Mouse (Mus musculus) CH12.LX (cell line): ENCODE results near the gene Fryl. TPM values are rescaled to one million over a fixed set of nuclear protein-coding genes. Genes with fewer than 3 reads are reported as not detected.

Experiments
- DNase-seq: peaks from one replicate; pipeline ENCODE4 v3.0.0-alpha.2; 2013; ENCODE audit errors: extremely low read depth
- H3K27ac ChIP-seq: 2 replicates; pipeline ENCODE4 v1.5.1; 2012; ENCODE audit warnings: low read depth, mild to moderate bottlenecking, control low read depth, moderate library complexity; ENCODE audit not compliant: insufficient read depth
- H3K27me3 ChIP-seq: replicated peaks from 2 replicates; pipeline ENCODE3; 2012; ENCODE audit warnings: inconsistent platforms
- H3K36me3 ChIP-seq, 2 experiments: replicated peaks in 1 of 2; 2 replicates each; pipeline versions ENCODE3 to v1.6.1; 2012; ENCODE audit warnings: inconsistent platforms in 1 of 2, low read length in 1 of 2, mild to moderate bottlenecking in 1 of 2, mixed read lengths in 1 of 2, moderate library complexity in 1 of 2; ENCODE audit not compliant: control insufficient read depth in 1 of 2, insufficient read depth in 1 of 2
- H3K4me1 ChIP-seq, 2 experiments: 2 replicates each; pipeline ENCODE4 v1.6.1; 2012; ENCODE audit warnings: inconsistent platforms in 1 of 2, moderate library complexity in 1 of 2; ENCODE audit not compliant: insufficient read depth in 2 of 2, control insufficient read depth in 1 of 2
- H3K4me2 ChIP-seq: 2 replicates; pipeline ENCODE4 v1.6.1; 2012; ENCODE audit warnings: low read depth, mild to moderate bottlenecking, control low read depth; ENCODE audit not compliant: poor library complexity, insufficient read depth, severe bottlenecking
- H3K4me3 ChIP-seq, 3 experiments: fragments of 150-350 bp in 1 of 3; sonication (generic) in 1 of 3; replicated peaks in 1 of 3; 2 replicates each; pipeline versions ENCODE3 to v1.5.1; 2011 to 2012; ENCODE audit warnings: low read depth in 2 of 3, low read length in 2 of 3, mild to moderate bottlenecking in 2 of 3, moderate library complexity in 2 of 3, control low read depth in 1 of 3, improper control_type of control experiment in 1 of 3, inconsistent platforms in 1 of 3, mixed read lengths in 1 of 3; ENCODE audit not compliant: poor library complexity in 1 of 3
- H3K79me2 ChIP-seq: replicated peaks from 2 replicates; pipeline ENCODE4 v1.6.1; 2012; ENCODE audit warnings: mild to moderate bottlenecking, moderate library complexity; ENCODE audit not compliant: control insufficient read depth, poor library complexity, insufficient read depth, severe bottlenecking; ENCODE audit errors: extremely low read depth
- H3K9ac ChIP-seq: 2 replicates; pipeline ENCODE4 v1.6.1; 2012; ENCODE audit warnings: low read depth, mild to moderate bottlenecking, control low read depth, moderate library complexity; ENCODE audit not compliant: insufficient read depth
- H3K9me3 ChIP-seq: replicated peaks from 2 replicates; pipeline ENCODE3; 2012; ENCODE audit warnings: low read length, inconsistent platforms, mixed read lengths
- BHLHE40 ChIP-seq: IDR thresholded peaks from 2 replicates; pipeline ENCODE4 v1.6.1; 2011; ENCODE audit warnings: mild to moderate bottlenecking, low read depth, low read length, improper control_type of control experiment
- CHD1 ChIP-seq: IDR thresholded peaks from 2 replicates; pipeline ENCODE4 v1.6.1; 2012; ENCODE audit warnings: low read depth, low read length, improper control_type of control experiment, inconsistent platforms
- E2F4 ChIP-seq: IDR thresholded peaks from 2 replicates; pipeline ENCODE4 v1.6.1; 2011; ENCODE audit warnings: low read depth, low read length, improper control_type of control experiment; ENCODE audit not compliant: insufficient replicate concordance
- ETS1 ChIP-seq: conservative IDR thresholded peaks from 2 replicates; pipeline ENCODE4 v1.6.1; 2012; ENCODE audit warnings: low read depth, mild to moderate bottlenecking, inconsistent platforms, low read length, improper control_type of control experiment, moderate library complexity
- GABPA ChIP-seq: IDR thresholded peaks from 2 replicates; pipeline ENCODE4 v1.6.1; 2012; ENCODE audit warnings: low read depth, low read length, improper control_type of control experiment, inconsistent platforms; ENCODE audit not compliant: insufficient replicate concordance
- IRF4 ChIP-seq: IDR thresholded peaks from 2 replicates; pipeline ENCODE4 v1.6.1; 2014; ENCODE audit warnings: low read depth, mild to moderate bottlenecking, inconsistent platforms, low read length, improper control_type of control experiment
- MAFK ChIP-seq: IDR thresholded peaks from 2 replicates; pipeline ENCODE4 v1.6.1; 2011; ENCODE audit warnings: low read length, improper control_type of control experiment; ENCODE audit not compliant: insufficient replicate concordance
- MAX ChIP-seq: IDR thresholded peaks from 2 replicates; pipeline ENCODE4 v1.6.1; 2011; ENCODE audit warnings: low read length, improper control_type of control experiment
- MEF2A ChIP-seq: IDR thresholded peaks from 2 replicates; pipeline ENCODE4 v1.6.1; 2014; ENCODE audit warnings: low read depth, mild to moderate bottlenecking, inconsistent platforms, low read length, improper control_type of control experiment, borderline replicate concordance
- MXI1 ChIP-seq: IDR thresholded peaks from 2 replicates; pipeline ENCODE4 v1.6.1; 2011; ENCODE audit warnings: mild to moderate bottlenecking, low read depth, low read length, improper control_type of control experiment
- POLR2A ChIP-seq: IDR thresholded peaks from 2 replicates; pipeline ENCODE4 v1.6.1; 2011; ENCODE audit warnings: low read depth, mild to moderate bottlenecking, improper control_type of control experiment, low read length
- RAD21 ChIP-seq: IDR thresholded peaks from 2 replicates; pipeline ENCODE4 v1.6.1; 2011; ENCODE audit warnings: low read depth, mild to moderate bottlenecking, low read length, improper control_type of control experiment, moderate library complexity
- RCOR1 ChIP-seq: conservative IDR thresholded peaks from 2 replicates; pipeline ENCODE4 v1.6.1; 2012; ENCODE audit warnings: low read depth, mild to moderate bottlenecking, inconsistent platforms, low read length, improper control_type of control experiment
- SMC3 ChIP-seq: IDR thresholded peaks from 2 replicates; pipeline ENCODE4 v1.6.1; 2011; ENCODE audit warnings: low read depth, low read length, improper control_type of control experiment
- USF1 ChIP-seq: IDR thresholded peaks from 2 replicates; pipeline ENCODE4 v1.6.1; 2014; ENCODE audit warnings: low read depth, mild to moderate bottlenecking, inconsistent platforms, low read length, improper control_type of control experiment
- ZKSCAN1 ChIP-seq: IDR thresholded peaks from 2 replicates; pipeline ENCODE4 v1.6.1; 2012; ENCODE audit warnings: low read depth, inconsistent platforms, low read length, improper control_type of control experiment, borderline replicate concordance
- dilution Hi-C: fragments of 300-500 bp; cut with MboI; formaldehyde crosslinking; loops from 2 replicates; pipeline ENCODE4 v1.14.3; 2020; ENCODE audit warnings: low sequenced_read_pairs; ENCODE audit not compliant: extremely low pct_unique_long_range_greater_than_20kb, extremely low pct_ligation_motif_present
- in situ Hi-C: fragments of 300-500 bp; cut with MboI; formaldehyde crosslinking; loops from 3 replicates; pipeline ENCODE4 v1.14.3; 2019; ENCODE audit warnings: low sequenced_read_pairs, low pct_ligation_motif_present, low pct_unique_long_range_greater_than_20kb, mixed read lengths
- polyA plus RNA-seq: library from polyadenylated mRNA; unstranded; fragments of >175 nt; gene quantifications from 2 replicates; pipeline ENCODE4 v1.2.1, GENCODE M21; 2012; ENCODE audit warnings: low read depth; ENCODE audit not compliant: insufficient read length
- total RNA-seq, 2 experiments: library from RNA; depleted of rRNA; stranded (reverse); fragments of 300-350 nt in 1 of 2; fragments of >200 nt in 1 of 2; gene quantifications; 2 replicates each; pipeline ENCODE4 v1.2.3; 2012 to 2014

Fryl gene
- total and polyA plus RNA-seq, 3 experiments: 23.2 to 38.4 (median 31.3) TPM

DNA sequence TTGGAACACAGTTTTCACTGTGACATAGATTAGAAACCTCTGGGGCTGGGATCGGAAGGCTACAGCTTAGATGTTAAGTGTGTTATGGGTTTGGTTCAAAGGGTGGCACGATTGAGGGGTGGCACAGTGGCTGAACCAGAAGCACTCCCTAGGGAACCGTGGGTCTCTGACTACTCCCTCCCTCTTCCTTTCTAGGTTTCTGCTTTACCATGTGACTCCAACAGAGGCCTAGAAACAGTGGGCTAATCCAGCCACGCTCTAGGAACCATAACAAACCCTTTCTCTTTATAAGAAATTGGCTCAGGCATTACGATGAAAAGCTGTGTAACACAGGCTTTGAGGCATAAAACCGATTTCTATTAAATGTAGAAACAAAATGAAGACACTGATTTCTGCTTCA is 98.9 kb downstream of the Fryl start:
- in situ Hi-C loops: no loop called here
- Histone ChIP-seq H3K4me3 (no peak overlapping the region), H3K9me3 (no peaks in the 10 kb centered on the region), H3K27ac (no peak overlapping the region), H3K27me3 (no peaks in the 10 kb centered on the region), H3K36me3 (peaks cover 0 to 12% of the 10 kb centered on the region in 2 experiments), H3K79me2 (no peaks in the 10 kb centered on the region), H3K4me1 (peaks cover 17 to 41% of the 10 kb centered on the region in 2 experiments), H3K9ac (peak overlapping the region; percentile 44; the same call in 1 of the 2 replicates), H3K4me2 (peak overlapping the region; percentile 73; the same call in 1 of the 2 replicates)
- dilution Hi-C loops: no loop called here
- no peak for TF ChIP-seq RAD21
- TF ChIP-seq GABPA: no peak
- peak; percentile 60; the same call in 1 of the 2 replicates for TF ChIP-seq MAX
- peak; percentile 37 for TF ChIP-seq USF1
- DNase-seq: peak; percentile 60

DNA sequence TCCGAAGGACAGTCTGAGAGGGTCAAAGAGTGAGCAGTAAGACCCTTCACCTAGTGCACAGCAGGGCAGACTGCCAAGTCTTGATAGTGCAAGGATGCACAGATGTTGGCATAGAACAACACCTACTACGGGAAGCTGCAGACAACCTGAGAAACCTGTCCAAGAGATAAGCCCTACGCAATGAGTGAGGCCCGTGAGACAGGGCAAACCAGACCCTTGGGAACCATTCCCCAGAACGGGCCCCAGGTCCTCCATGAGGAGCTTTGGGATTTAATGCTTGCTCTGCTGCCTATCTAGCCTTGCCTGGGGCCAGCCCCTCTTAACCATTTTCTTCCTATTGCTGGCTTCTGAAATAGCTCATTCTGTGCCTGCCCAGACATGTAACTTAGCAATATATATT is 99.4 kb downstream of the Fryl start:
- no peak overlapping the region for H3K27ac ChIP-seq
- in situ Hi-C loops: no loop called here
- peak; percentile 28 for DNase-seq
- H3K27me3 ChIP-seq: no peaks in the 10 kb centered on the region
- H3K9ac ChIP-seq: no peak overlapping the region
- peaks cover 22 to 46% of the 10 kb centered on the region in 2 experiments for H3K4me1 ChIP-seq
- TF ChIP-seq IRF4 (peak; percentile 56; the same call in 1 of the 2 replicates), CHD1 (no peak), MEF2A (0 out of 2 replicates have a peak, but pooled peaks have one; percentile 35), MXI1 (peak; percentile 25; the same call in 1 of the 2 replicates)
- 0 out of 2 replicates have a peak overlapping the region, but pooled peaks have one; percentile 9 for H3K4me2 ChIP-seq
- no peaks in the 10 kb centered on the region for H3K9me3 ChIP-seq
- peaks cover 0 to 14% of the 10 kb centered on the region in 2 experiments for H3K36me3 ChIP-seq
- dilution Hi-C loops: no loop called here
- no peaks in the 10 kb centered on the region for H3K79me2 ChIP-seq
- H3K4me3 ChIP-seq: no peak overlapping the region

- TF ChIP-seq SMC3: no peak
- no peak for TF ChIP-seq RCOR1
- no peak for TF ChIP-seq BHLHE40
- TF ChIP-seq POLR2A: no peak
- no peak for TF ChIP-seq USF1
- TF ChIP-seq GABPA: no peak
- no peak for TF ChIP-seq MXI1
- TF ChIP-seq MAFK: no peak
- TF ChIP-seq ETS1: no peak
- no peak for TF ChIP-seq E2F4
- TF ChIP-seq ZKSCAN1: no peak
- Histone ChIP-seq H3K9me3 (no peaks in the 10 kb centered on the region), H3K4me2 (no peak overlapping the region)
These were observed 100.0 kb downstream of the Fryl start for GRCm38 (mm10) chr5:73156226-73156926.

More at GRCm38 (mm10) chr5:73156226-73156926, 100.0 kb downstream of the Fryl start:
- Histone ChIP-seq H3K9ac (no peak overlapping the region), H3K27me3 (no peaks in the 10 kb centered on the region), H3K27ac (no peak overlapping the region), H3K4me1 (peaks cover 24 to 52% of the 10 kb centered on the region in 2 experiments), H3K36me3 (peaks cover 0 to 15% of the 10 kb centered on the region in 2 experiments), H3K79me2 (no peaks in the 10 kb centered on the region), H3K4me3 (no peak overlapping the region)
- dilution Hi-C loops (no loop called here), in situ Hi-C loops (no loop called here)
- no peak for DNase-seq
